Mouse (Mus musculus) neural tube, embryonic 15.5 days (tissue): Measurements from ENCODE around the gene Atp6v0a4. TPM values are rescaled to one million over a fixed set of nuclear protein-coding genes. Genes with fewer than 3 reads are reported as not detected.

Experiments used
- ATAC-seq: fragments of 200-750 bp; cut with Nextera tagmentation; 2 replicates; pipeline ENCODE4 v1.8.0; 2017; ENCODE audit warnings: mild to moderate bottlenecking, moderate TSS enrichment, moderate library complexity; ENCODE audit not compliant: low FRiP score
- H3K27ac ChIP-seq: fragments of 300-500 bp; sonication (generic); replicated peaks from 2 replicates; pipeline ENCODE4 v1.5.1; 2015; ENCODE audit warnings: mild to moderate bottlenecking, inconsistent platforms
- H3K27me3 ChIP-seq: fragments of 300-500 bp; sonication (generic); replicated peaks from 2 replicates; pipeline ENCODE4 v1.6.1; 2015; ENCODE audit warnings: inconsistent platforms
- H3K36me3 ChIP-seq: fragments of 300-500 bp; sonication (generic); 2 replicates; pipeline ENCODE4 v1.6.1; 2015; ENCODE audit warnings: inconsistent platforms
- H3K4me1 ChIP-seq: fragments of 300-500 bp; sonication (generic); 2 replicates; pipeline ENCODE4 v1.6.1; 2015; ENCODE audit warnings: inconsistent platforms
- H3K4me2 ChIP-seq: fragments of 300-500 bp; sonication (generic); 2 replicates; pipeline ENCODE4 v1.6.1; 2015; ENCODE audit warnings: inconsistent platforms, mild to moderate bottlenecking, moderate library complexity
- H3K4me3 ChIP-seq: fragments of 300-500 bp; sonication (generic); replicated peaks from 2 replicates; pipeline ENCODE4 v1.5.1; 2015; ENCODE audit warnings: mild to moderate bottlenecking, inconsistent platforms
- H3K9ac ChIP-seq: fragments of 300-500 bp; sonication (generic); replicated peaks from 2 replicates; pipeline ENCODE4 v1.6.1; 2015; ENCODE audit warnings: mild to moderate bottlenecking, inconsistent platforms
- H3K9me3 ChIP-seq: fragments of 300-500 bp; sonication (generic); replicated peaks from 2 replicates; pipeline ENCODE4 v1.6.1; 2016; ENCODE audit warnings: inconsistent platforms
- WGBS: fragments of 180-500 bp; shearing (Covaris S2); methylation state at CpG from one replicate; pipeline ENCODE4 v1.1.7; 2015; ENCODE audit warnings: mixed read lengths; 5-methylcytosine and 5-hydroxymethylcytosine counted together
- polyA plus RNA-seq: library from polyadenylated mRNA; unstranded; fragments of >200 nt; fragmentation: Nextera tagmentation; extraction: Ambion mirVana; gene quantifications from 2 replicates; pipeline ENCODE4 v1.2.1, GENCODE M21; 2015

Atp6v0a4 gene
- polyA plus RNA-seq, 1 experiment from 2014 or later = 0.49 TPM

DNA sequence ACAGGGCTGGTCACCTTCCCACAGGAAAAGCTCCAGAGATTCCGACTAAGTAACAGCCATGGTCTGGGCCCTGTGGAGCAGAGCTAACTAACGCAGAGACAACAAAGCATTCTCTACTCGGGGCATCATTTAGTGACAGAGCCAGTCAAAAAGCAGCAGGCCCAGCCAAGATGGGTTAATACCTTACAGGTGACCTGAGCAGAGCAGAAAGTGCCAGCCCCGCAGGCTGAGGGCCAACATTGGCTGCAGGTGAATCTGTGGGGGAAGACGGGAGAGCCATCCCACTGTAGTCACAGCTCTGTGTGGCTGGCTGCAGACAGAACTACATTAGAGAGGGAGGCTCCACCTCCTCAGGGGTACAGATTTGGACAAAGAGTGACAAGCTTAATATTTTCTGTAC, 22.9 kb upstream of the Atp6v0a4 start:
- peaks cover 5% of the 10 kb centered on the region; the same call in 1 of the 2 replicates for H3K4me1 ChIP-seq
- H3K9me3 ChIP-seq = no peaks in the 10 kb centered on the region
- WGBS = 95% methylated on average over 5 of the region's 5 CpGs
- peaks cover 66% of the 10 kb centered on the region for H3K36me3 ChIP-seq
- no peak overlapping the region for H3K9ac ChIP-seq
- H3K4me2 ChIP-seq = no peak overlapping the region
- no peaks in the 10 kb centered on the region for H3K27me3 ChIP-seq
- no peak overlapping the region for H3K27ac ChIP-seq
- ATAC-seq = no peak
- H3K4me3 ChIP-seq = no peak overlapping the region

DNA sequence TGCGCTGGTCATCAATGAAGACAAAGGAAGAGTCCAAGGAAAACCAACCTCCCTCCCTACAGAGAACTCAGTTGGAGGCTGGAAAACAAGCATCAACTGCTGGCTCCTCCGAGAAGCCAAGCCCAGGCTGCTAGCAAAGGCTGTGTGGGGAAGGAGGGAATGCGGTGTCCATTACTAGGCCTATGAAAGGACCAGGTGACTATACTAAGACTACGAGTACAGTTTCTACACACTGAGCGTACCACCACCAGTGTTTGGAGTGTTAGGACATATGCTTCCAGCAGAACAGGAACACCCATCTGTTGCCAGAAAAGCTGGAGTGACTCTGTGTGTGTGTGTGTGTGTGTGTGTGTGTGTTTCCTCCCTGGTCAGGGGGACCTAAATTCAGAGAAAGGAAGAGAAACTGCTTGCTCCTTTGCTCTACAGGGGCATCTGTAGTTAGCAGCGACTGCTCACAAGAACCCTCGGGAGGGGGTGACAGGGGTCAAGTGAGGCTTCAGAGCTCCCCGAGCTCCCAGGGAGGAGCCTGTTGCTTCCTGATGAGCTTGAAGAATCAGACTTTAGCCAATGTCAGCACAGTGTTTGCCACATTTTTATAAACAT, 21.2 kb upstream of the Atp6v0a4 start:
- no peaks in the 10 kb centered on the region for H3K9me3 ChIP-seq
- ATAC-seq = no peak
- WGBS = 68% methylated on average over 8 of the region's 8 CpGs
- no peak overlapping the region for H3K9ac ChIP-seq
- no peak overlapping the region for H3K4me3 ChIP-seq
- H3K27ac ChIP-seq = peak overlapping the region; percentile 48; the same call in 1 of the 2 replicates
- H3K36me3 ChIP-seq = peaks cover 69% of the 10 kb centered on the region
- no peak overlapping the region for H3K4me2 ChIP-seq
- peaks cover 5% of the 10 kb centered on the region; the same call in 1 of the 2 replicates for H3K4me1 ChIP-seq
- no peaks in the 10 kb centered on the region for H3K27me3 ChIP-seq

DNA sequence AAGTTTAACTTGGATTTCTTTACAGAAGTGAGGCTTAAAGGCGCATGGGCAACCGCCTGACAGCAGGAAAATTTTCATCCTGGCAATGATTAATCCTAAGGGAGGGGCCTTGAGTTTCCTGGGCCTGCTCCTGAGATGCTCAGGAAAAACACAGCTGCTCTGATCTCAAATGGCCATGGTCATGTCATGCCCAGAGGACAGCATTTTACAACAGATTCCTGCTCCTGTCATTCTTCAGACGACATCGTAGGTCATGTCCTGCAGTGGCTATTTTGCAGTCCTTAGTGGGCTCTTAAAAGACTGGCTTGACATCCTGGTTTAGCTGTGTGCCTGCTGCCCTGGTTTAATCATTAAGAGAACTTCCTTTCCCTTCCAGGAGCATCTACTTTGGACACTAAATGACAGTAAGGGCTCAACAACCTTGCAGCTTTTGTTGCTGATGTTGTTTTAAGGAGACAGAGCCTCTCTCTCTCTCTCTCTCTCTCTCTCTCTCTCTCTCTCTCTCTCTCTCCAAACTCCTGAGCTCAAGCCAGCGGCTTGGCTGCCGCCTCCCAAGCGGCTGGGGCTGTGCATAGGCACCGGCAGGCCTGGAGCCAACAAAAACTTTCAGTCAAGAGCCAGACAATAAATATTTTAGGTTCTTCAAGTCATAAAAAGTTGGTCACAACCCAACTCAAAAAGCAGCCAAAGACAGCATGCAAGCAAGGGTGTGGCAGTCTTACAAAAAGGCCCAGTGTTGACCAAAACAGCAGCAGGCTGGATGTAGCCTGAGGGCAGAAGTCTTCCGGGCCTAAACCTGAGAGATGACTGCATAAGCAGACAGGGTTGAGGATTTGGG, 20.0 kb upstream of the Atp6v0a4 start:
- no peaks in the 10 kb centered on the region for H3K9me3 ChIP-seq
- H3K9ac ChIP-seq = no peak overlapping the region
- no peaks in the 10 kb centered on the region for H3K27me3 ChIP-seq
- ATAC-seq = no peak
- no peak overlapping the region for H3K4me3 ChIP-seq
- peaks cover 67% of the 10 kb centered on the region for H3K36me3 ChIP-seq
- H3K27ac ChIP-seq = peak overlapping the region; percentile 48
- 51% methylated on average over 9 of the region's 9 CpGs for WGBS
- H3K4me1 ChIP-seq = peaks cover 5% of the 10 kb centered on the region; the same call in 1 of the 2 replicates
- H3K4me2 ChIP-seq = no peak overlapping the region

DNA sequence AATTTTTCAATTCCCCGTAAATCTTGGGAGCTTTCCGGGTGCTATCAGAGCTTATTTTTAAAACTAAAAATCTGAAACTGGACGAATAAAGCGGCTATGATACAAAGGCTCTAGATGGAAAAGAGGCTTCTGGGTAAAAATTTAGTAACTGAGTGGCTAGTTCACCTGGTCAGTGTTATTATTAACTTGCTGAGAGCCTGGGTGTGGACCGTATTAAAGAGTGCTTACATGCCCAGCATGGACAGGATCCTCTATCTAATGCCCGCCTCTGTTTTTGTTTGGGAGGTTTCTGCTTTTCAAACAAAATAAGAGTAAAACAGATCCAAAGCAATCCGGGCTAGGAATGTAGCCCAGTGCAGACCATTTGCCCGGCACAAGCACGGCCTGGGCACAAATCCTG, 16.0 kb upstream of the Atp6v0a4 start:
- WGBS = 94% methylated on average over 9 of the region's 9 CpGs
- Histone ChIP-seq H3K36me3 (peaks cover 56% of the 10 kb centered on the region), H3K27ac (no peak overlapping the region), H3K9me3 (no peaks in the 10 kb centered on the region), H3K4me2 (no peak overlapping the region), H3K4me3 (no peak overlapping the region), H3K4me1 (peaks cover 5% of the 10 kb centered on the region; the same call in 1 of the 2 replicates), H3K27me3 (no peaks in the 10 kb centered on the region), H3K9ac (no peak overlapping the region)
- ATAC-seq = no peak

DNA sequence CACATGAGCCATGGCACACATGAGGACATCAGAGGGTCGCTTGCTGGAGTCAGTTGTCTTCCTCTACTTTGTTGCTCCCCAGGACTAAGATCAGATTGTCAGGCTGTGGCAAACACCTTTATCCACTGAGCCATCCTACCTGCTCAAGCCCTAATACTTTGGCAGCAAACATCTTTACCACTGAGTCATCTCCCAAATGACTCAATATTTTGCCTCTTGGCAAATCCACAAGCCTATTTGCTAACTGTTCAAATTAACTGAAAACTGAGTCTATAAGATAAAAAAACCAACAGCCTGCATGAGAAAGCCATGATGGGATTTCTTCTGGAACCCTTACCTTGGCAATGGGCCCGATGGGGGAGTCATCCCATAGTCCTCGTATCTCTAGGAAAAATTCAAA, 14.7 kb upstream of the Atp6v0a4 start:
- H3K27ac ChIP-seq = no peak overlapping the region
- no peak overlapping the region for H3K4me2 ChIP-seq
- no peaks in the 10 kb centered on the region for H3K9me3 ChIP-seq
- peaks cover 57% of the 10 kb centered on the region for H3K36me3 ChIP-seq
- H3K4me3 ChIP-seq = no peak overlapping the region
- no peak for ATAC-seq
- 90% methylated on average over 3 of the region's 3 CpGs for WGBS
- no peaks in the 10 kb centered on the region for H3K27me3 ChIP-seq
- H3K9ac ChIP-seq = no peak overlapping the region
- peaks cover 1% of the 10 kb centered on the region; the same call in 1 of the 2 replicates for H3K4me1 ChIP-seq

DNA sequence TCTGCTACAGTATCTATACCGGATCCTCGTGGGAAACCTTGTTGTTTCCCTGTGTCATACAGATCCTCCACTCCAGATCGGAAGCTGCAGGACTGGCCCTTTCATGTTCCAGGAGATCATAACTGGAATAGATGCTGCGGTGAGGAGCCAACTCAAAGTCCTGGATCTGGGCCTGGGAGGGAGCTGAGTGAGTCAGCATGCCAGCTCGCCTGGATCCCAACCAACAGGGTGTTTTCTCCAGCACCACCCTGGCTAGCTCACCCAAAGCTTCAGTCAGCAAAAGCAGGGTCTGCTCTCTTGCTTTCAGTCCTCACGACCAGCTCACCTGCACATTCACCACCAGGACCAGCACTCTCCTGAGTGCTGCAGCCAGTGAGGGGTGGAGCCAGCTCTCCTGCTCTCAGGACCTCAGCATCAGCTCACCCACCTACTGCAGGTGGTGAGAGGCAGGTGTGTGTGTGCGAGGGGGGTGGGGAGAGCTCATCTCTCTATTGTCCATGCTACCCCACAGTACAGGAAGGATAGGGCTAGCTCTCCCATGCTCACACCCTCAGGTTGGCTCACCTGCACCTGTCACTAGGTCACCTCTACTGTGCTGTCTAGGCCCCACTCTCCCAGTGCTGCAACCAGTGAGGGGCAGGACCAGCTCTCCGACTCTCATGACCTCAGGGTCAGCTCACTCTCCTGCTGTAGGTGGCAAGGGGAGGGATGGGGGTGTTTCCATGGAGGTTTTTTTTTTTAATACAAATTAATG, 10.6 kb upstream of the Atp6v0a4 start:
- H3K36me3 ChIP-seq = peaks cover 68% of the 10 kb centered on the region
- H3K27ac ChIP-seq = no peak overlapping the region
- H3K4me3 ChIP-seq = no peak overlapping the region
- WGBS = 89% methylated on average over 8 of the region's 8 CpGs
- ATAC-seq = no peak
- no peaks in the 10 kb centered on the region for H3K27me3 ChIP-seq
- no peak overlapping the region for H3K4me2 ChIP-seq
- H3K9me3 ChIP-seq = no peaks in the 10 kb centered on the region
- H3K4me1 ChIP-seq = no peaks in the 10 kb centered on the region
- H3K9ac ChIP-seq = no peak overlapping the region

DNA sequence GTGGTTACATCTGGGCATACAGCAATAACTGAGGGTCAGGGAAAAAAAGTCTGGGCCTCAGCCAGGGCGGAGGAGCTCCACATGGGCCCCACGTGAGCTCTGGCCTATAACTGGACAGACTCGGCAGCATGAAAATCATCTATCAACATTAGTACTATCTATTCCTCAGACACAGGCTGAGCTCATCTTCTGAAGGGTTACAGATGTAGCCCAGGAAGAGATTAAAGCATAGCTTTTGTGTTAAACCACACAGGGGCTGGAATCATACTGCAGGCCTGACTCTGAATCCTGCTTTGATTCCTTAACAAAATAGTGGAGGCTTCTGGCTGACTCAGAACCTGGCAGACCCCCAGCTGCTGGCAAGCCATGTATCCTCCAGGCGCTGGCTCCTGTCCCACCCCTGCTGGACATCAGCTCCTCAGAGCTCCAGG, 7.4 kb upstream of the Atp6v0a4 start:
- H3K4me2 ChIP-seq = no peak overlapping the region
- no peaks in the 10 kb centered on the region for H3K4me1 ChIP-seq
- H3K36me3 ChIP-seq = peaks cover 78% of the 10 kb centered on the region
- WGBS = 78% methylated on average over 4 of the region's 4 CpGs
- H3K9ac ChIP-seq = no peak overlapping the region
- no peak for ATAC-seq
- H3K9me3 ChIP-seq = no peaks in the 10 kb centered on the region
- 0 out of 2 replicates have a peak overlapping the region, but pooled peaks have one; percentile 1 for H3K27ac ChIP-seq
- no peak overlapping the region for H3K4me3 ChIP-seq
- H3K27me3 ChIP-seq = no peaks in the 10 kb centered on the region

DNA sequence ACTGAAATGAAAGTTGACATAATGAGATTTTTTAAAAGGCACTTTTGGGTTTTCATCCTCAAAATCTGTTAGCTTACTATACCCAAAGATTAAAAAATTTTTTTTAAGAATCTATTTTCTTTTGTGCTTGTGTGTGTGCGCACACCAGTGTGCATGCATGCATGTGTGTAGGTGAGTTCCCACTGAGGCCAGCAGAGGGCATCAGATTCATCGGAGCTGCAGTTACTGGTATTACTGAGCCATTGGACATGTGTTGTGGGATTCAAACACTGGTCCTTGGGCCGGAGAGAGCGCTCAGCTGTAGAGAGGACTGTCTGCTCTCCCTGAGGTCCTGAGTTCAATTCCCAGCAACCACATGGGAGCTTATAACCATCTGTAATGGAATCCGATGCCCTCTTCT, 5.5 kb upstream of the Atp6v0a4 start:
- no peak overlapping the region for H3K9ac ChIP-seq
- no peak overlapping the region for H3K27ac ChIP-seq
- peaks cover 79% of the 10 kb centered on the region for H3K36me3 ChIP-seq
- H3K4me3 ChIP-seq = no peak overlapping the region
- H3K4me2 ChIP-seq = no peak overlapping the region
- no peaks in the 10 kb centered on the region for H3K27me3 ChIP-seq
- no peak for ATAC-seq
- 99% methylated on average over 5 of the region's 5 CpGs for WGBS
- no peaks in the 10 kb centered on the region for H3K4me1 ChIP-seq
- H3K9me3 ChIP-seq = no peaks in the 10 kb centered on the region

DNA sequence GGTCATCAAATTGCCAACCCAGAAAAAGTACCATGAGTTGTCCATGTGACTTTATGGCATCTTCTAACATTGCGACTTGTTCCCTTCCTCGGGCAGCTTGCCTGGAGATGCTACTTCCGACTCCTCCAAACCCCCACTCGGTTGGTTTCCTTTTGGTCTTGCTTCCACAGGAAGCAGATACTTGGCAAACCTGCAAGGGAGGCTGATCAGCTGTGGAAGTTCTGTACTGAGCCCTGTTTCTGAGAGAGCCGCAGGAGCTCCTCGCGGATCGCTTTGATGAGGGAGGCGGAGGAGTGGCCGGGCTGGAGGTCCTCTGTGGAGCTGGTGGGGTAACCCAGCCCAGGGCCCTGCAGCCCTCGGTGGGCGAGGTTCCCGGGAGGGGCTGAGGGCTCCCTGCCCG, 3.7 kb upstream of the Atp6v0a4 start:
- 86% methylated on average over 14 of the region's 14 CpGs for WGBS
- Histone ChIP-seq H3K9ac (no peak overlapping the region), H3K4me3 (no peak overlapping the region), H3K4me1 (no peaks in the 10 kb centered on the region), H3K4me2 (no peak overlapping the region), H3K9me3 (no peaks in the 10 kb centered on the region), H3K36me3 (peaks cover 81% of the 10 kb centered on the region), H3K27me3 (no peaks in the 10 kb centered on the region), H3K27ac (no peak overlapping the region)
- ATAC-seq = no peak

DNA sequence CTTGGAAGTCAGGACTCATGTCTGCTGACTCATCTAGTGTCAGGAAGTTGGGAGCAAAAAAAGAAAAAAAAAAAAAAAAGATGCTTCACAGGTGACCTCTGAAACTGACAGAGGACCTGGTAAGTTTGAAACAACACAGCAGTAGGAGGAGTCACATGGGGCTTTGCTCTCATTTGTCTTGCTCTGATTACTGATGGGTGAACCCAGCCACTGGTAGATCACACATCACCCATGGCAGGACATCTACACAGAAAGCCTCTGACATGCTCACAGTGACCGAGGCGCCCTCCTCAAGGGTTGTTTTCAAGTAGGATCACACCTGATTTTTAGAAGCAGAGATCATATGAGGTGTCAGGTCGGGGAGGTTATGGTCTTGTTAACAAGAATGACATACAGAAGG, 1.1 kb upstream of the Atp6v0a4 start:
- no peak for ATAC-seq
- H3K4me3 ChIP-seq = no peak overlapping the region
- H3K27me3 ChIP-seq = no peaks in the 10 kb centered on the region
- peaks cover 59% of the 10 kb centered on the region for H3K36me3 ChIP-seq
- no peak overlapping the region for H3K27ac ChIP-seq
- 100% methylated on average over 3 of the region's 3 CpGs for WGBS
- H3K9ac ChIP-seq = no peak overlapping the region
- H3K4me2 ChIP-seq = no peak overlapping the region
- H3K4me1 ChIP-seq = no peaks in the 10 kb centered on the region
- no peaks in the 10 kb centered on the region for H3K9me3 ChIP-seq

DNA sequence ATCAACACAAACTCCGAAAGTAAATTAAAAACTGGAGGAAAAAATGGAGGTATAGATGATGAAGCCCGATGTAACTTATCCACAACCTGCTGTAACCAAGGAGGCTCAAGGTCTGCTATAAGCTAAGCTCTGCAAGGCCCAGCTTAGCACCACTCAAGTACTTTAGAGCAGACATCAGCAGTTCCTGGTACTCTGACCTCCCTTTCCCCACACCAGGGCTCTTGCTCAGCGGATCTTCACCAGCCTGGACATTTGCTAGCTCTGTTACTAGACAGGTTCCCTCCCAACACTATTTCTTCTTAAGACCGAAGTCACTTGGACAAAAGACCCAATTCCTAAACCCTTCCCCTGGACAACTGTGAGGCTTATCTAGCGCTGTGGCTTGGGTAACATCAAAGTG, 496 bp upstream of the Atp6v0a4 start:
- Histone ChIP-seq H3K4me2 (no peak overlapping the region), H3K9me3 (no peaks in the 10 kb centered on the region), H3K36me3 (peaks cover 53% of the 10 kb centered on the region), H3K27me3 (no peaks in the 10 kb centered on the region), H3K4me3 (no peak overlapping the region), H3K4me1 (no peaks in the 10 kb centered on the region), H3K27ac (no peak overlapping the region), H3K9ac (no peak overlapping the region)
- ATAC-seq = no peak
- WGBS = 95% methylated on average over 5 of the region's 5 CpGs
